Mouse (Mus musculus): ENCODE results near the gene Phf1. TPM values are rescaled to one million over a fixed set of nuclear protein-coding genes. Genes with fewer than 3 reads are reported as not detected.
"Not testable (repeated sequence)": the region's sequence is repeated elsewhere in the genome, so short reads cannot be mapped to it uniquely, and the experiment has no call there.

The Phf1 gene
- polyA plus RNA-seq, 1 experiment from 2014 or later: 5.5 TPM

- not testable (repeated sequence) for ATAC-seq (ENCODE audit: low FRiP score); H3K36me3 ChIP-seq (ENCODE audit: control insufficient read depth, insufficient read depth, low read length); H3K9me3 ChIP-seq (ENCODE audit: control insufficient read depth, low read length); H3K27me3 ChIP-seq (ENCODE audit: control insufficient read depth, insufficient read depth, low read length); H3K27ac ChIP-seq (ENCODE audit: low read depth, low read length); H3K4me2 ChIP-seq (replicated peaks; ENCODE audit: low read depth, low read length); DNase-seq (ENCODE audit: low spot score); H3K4me3 ChIP-seq (ENCODE audit: low read depth, low read length); H3K4me1 ChIP-seq (replicated peaks; ENCODE audit: control insufficient read depth, insufficient read depth, low read length); H3K9ac ChIP-seq (ENCODE audit: low read depth, low read length)
- WGBS: 94% methylated on average over 5 of the region's 6 CpGs
Measured at GRCm38 (mm10) chr17:26922368-26922767, 10.5 kb upstream of the Phf1 start.

GRCm38 (mm10) chr17:26925414-26925813, 7.4 kb upstream of the Phf1 start:
- not testable (repeated sequence) for H3K27ac ChIP-seq (ENCODE audit: low read depth, low read length); ATAC-seq (ENCODE audit: low FRiP score); H3K36me3 ChIP-seq (ENCODE audit: control insufficient read depth, insufficient read depth, low read length); H3K4me3 ChIP-seq (ENCODE audit: low read depth, low read length); H3K9ac ChIP-seq (ENCODE audit: low read depth, low read length); H3K27me3 ChIP-seq (ENCODE audit: control insufficient read depth, insufficient read depth, low read length); DNase-seq (ENCODE audit: low spot score); H3K4me2 ChIP-seq (replicated peaks; ENCODE audit: low read depth, low read length); H3K4me1 ChIP-seq (replicated peaks; ENCODE audit: control insufficient read depth, insufficient read depth, low read length); H3K9me3 ChIP-seq (ENCODE audit: control insufficient read depth, low read length)
- 95% methylated on average over 9 of the region's 9 CpGs for WGBS

DNA sequence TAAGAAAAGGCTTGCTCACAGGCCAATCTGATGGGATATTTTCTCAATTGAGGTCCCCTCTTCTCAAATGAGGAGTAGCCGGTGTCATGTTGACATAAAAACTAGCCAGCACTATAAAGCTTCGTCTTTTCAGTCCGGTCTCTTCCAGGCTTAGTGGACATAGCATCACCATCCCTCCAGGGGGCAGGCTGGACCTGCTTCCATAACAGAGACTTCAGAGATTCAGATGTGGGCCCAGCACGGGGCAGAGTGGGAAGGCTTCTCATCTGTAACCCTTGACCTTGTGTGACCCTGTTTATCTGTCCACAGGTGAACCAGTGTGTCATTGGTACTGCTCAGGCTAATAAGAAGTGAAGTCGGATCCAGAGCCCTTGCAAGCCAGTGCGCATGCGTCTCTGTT, 1.1 kb upstream of the Phf1 start:
- H3K27me3 ChIP-seq (ENCODE audit: control insufficient read depth, insufficient read depth, low read length); ATAC-seq (ENCODE audit: low FRiP score); H3K27ac ChIP-seq (ENCODE audit: low read depth, low read length); H3K9ac ChIP-seq (ENCODE audit: low read depth, low read length); H3K4me3 ChIP-seq (ENCODE audit: low read depth, low read length); H3K9me3 ChIP-seq (ENCODE audit: control insufficient read depth, low read length); H3K36me3 ChIP-seq (ENCODE audit: control insufficient read depth, insufficient read depth, low read length); H3K4me1 ChIP-seq (replicated peaks; ENCODE audit: control insufficient read depth, insufficient read depth, low read length); H3K4me2 ChIP-seq (replicated peaks; ENCODE audit: low read depth, low read length): not testable (repeated sequence)
- WGBS: 65% methylated on average over 7 of the region's 7 CpGs
- DNase-seq (ENCODE audit: low spot score): peak; percentile 54

DNA sequence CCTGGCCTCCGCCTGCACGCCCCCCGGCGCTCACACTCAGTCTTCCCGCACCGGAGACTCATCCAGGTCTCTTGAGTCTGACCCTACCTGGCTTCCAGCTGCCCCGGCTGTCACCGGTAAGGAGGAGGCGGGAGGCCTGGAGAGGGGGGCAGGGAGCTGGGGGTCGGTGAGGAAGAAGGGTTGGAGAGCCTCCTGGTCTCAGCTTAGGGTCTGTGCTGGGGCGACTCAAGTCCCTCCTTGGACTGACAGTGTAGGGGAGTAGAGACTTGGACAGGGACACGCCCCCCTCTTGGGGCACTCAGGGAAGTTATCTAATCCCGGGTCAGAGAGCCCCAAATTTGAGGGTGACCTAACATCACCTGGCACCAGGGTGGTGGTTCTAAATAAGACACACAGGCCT, 567 bp downstream of the Phf1 start:
- Histone ChIP-seq H3K9ac (ENCODE audit: low read depth, low read length) (peak overlapping the region; percentile 66), H3K9me3 (ENCODE audit: control insufficient read depth, low read length) (no peaks in the 10 kb centered on the region), H3K27ac (ENCODE audit: low read depth, low read length) (peak overlapping the region; percentile 40), H3K36me3 (ENCODE audit: control insufficient read depth, insufficient read depth, low read length) (peaks cover 3% of the 10 kb centered on the region; the same call in 1 of the 2 replicates), H3K27me3 (ENCODE audit: control insufficient read depth, insufficient read depth, low read length) (no peaks in the 10 kb centered on the region), H3K4me1 (replicated peaks; ENCODE audit: control insufficient read depth, insufficient read depth, low read length) (0 out of 2 replicates have a peak, but pooled peaks cover 8% of the 10 kb centered on the region), H3K4me2 (replicated peaks; ENCODE audit: low read depth, low read length) (peak overlapping the region; percentile 75), H3K4me3 (ENCODE audit: low read depth, low read length) (peak overlapping the region; percentile 53)
- 11% methylated on average over 13 of the region's 13 CpGs for WGBS
- peak; percentile 38 for ATAC-seq (ENCODE audit: low FRiP score)
- no peak for DNase-seq (ENCODE audit: low spot score)

DNA sequence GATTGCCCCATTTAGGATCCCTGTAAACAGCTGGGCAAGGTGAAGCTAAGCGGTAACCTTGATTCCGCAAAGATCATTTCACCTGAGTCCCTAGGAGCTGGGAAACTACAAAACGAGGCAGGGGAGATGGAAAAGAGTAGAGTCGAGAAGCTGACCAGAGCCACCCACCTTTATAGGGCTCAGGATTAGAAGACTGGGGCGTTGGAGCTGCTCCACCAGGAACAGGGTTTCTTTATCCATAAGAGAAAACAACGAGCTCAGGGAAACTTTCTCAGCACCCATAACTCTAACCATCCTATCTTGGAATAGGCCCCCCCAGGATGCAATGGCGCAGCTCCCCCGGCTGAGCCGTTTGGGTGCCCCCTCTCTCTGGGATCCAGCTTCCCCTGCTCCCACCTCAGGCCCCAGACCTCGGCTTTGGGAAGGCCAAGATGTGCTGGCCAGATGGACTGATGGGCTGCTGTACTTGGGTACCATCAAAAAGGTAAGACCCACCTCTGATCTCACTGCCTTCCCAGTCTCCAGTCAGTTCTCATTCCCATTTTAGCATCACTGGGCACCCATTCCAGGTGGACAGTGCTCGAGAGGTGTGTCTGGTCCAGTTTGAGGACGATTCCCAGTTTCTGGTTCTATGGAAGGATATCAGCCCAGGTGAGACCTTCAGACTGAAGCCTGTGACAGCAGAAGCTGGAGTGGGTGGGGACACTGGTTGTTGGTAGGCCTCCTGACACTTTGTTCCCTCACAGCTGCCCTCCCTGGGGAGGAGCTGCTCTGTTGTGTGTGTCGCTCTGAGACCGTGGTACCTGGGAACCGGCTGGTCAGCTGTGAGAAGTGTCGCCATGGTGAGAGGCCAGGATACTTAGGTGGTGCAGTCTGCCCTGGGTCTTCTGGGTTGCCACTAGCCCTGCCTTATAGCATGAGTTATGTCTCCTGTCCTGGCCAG, 1.3 kb downstream of the Phf1 start:
- Histone ChIP-seq H3K36me3 (ENCODE audit: control insufficient read depth, insufficient read depth, low read length) (peaks cover 3% of the 10 kb centered on the region; the same call in 1 of the 2 replicates), H3K9ac (ENCODE audit: low read depth, low read length) (no peak overlapping the region)

DNA sequence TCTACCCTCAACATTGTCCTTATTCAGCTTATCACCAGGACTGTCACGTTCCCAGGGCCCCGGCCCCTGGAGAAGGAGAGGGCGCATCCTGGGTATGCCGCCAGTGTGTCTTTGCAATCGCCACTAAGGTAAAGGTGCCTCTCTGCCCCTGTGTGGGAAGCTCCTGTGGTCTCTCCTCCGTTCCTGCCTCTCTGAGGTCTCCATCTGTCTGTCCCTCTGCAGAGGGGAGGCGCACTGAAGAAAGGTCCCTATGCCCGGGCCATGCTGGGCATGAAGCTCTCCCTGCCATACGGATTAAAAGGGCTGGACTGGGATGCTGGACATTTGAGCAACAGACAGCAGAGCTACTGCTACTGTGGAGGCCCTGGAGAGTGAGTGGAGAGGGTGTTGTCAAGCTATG, 2.2 kb downstream of the Phf1 start:
- WGBS: 87% methylated on average over 9 of the region's 9 CpGs
- no peak overlapping the region for H3K9ac ChIP-seq (ENCODE audit: low read depth, low read length)
- peaks cover 9% of the 10 kb centered on the region for H3K4me1 ChIP-seq (replicated peaks; ENCODE audit: control insufficient read depth, insufficient read depth, low read length)
- ATAC-seq (ENCODE audit: low FRiP score): no peak
- H3K36me3 ChIP-seq (ENCODE audit: control insufficient read depth, insufficient read depth, low read length): peaks cover 3% of the 10 kb centered on the region; the same call in 1 of the 2 replicates
- no peak overlapping the region for H3K4me2 ChIP-seq (replicated peaks; ENCODE audit: low read depth, low read length)
- H3K27ac ChIP-seq (ENCODE audit: low read depth, low read length): no peak overlapping the region
- H3K9me3 ChIP-seq (ENCODE audit: control insufficient read depth, low read length): no peaks in the 10 kb centered on the region
- no peaks in the 10 kb centered on the region for H3K27me3 ChIP-seq (ENCODE audit: control insufficient read depth, insufficient read depth, low read length)
- no peak overlapping the region for H3K4me3 ChIP-seq (ENCODE audit: low read depth, low read length)
- DNase-seq (ENCODE audit: low spot score): no peak

More for the DNA sequence above, 1.3 kb downstream of the Phf1 start:
- Histone ChIP-seq H3K4me3 (ENCODE audit: low read depth, low read length) (peak overlapping the region; percentile 53; the same call in 1 of the 2 replicates), H3K4me2 (replicated peaks; ENCODE audit: low read depth, low read length) (peak overlapping the region; percentile 75; the same call in 1 of the 2 replicates), H3K9me3 (ENCODE audit: control insufficient read depth, low read length) (no peaks in the 10 kb centered on the region), H3K27me3 (ENCODE audit: control insufficient read depth, insufficient read depth, low read length) (no peaks in the 10 kb centered on the region), H3K4me1 (replicated peaks; ENCODE audit: control insufficient read depth, insufficient read depth, low read length) (0 out of 2 replicates have a peak, but pooled peaks cover 8% of the 10 kb centered on the region), H3K27ac (ENCODE audit: low read depth, low read length) (no peak overlapping the region)
- ATAC-seq (ENCODE audit: low FRiP score) (no peak), DNase-seq (ENCODE audit: low spot score) (no peak)
- WGBS: 83% methylated on average over 16 of the region's 16 CpGs

DNA sequence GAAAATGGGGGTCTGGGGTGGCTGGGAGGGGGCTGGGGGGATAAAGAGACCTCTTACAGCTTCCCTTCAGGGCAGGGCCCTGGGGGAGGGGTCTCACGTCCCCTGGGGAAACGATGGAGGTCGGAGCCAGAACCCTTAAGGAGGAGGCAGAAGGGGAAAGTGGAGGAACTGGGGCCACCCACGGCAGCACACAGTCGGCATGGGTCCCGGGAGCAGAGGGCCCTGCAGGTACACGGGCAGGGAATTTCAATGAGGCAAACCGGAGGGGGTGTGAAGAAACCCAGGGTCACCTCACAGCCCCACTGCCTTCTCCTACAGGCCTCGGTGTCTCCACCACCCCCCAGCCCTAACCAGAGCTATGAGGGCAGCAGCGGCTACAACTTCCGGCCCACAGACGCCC, 3.6 kb downstream of the Phf1 start:
- DNase-seq (ENCODE audit: low spot score): no peak
- peaks cover 3% of the 10 kb centered on the region; the same call in 1 of the 2 replicates for H3K36me3 ChIP-seq (ENCODE audit: control insufficient read depth, insufficient read depth, low read length)
- peaks cover 13% of the 10 kb centered on the region for H3K4me1 ChIP-seq (replicated peaks; ENCODE audit: control insufficient read depth, insufficient read depth, low read length)
- WGBS: 83% methylated on average over 12 of the region's 12 CpGs
- H3K27ac ChIP-seq (ENCODE audit: low read depth, low read length): no peak overlapping the region
- H3K27me3 ChIP-seq (ENCODE audit: control insufficient read depth, insufficient read depth, low read length): no peaks in the 10 kb centered on the region
- H3K9me3 ChIP-seq (ENCODE audit: control insufficient read depth, low read length): no peaks in the 10 kb centered on the region
- no peak overlapping the region for H3K4me2 ChIP-seq (replicated peaks; ENCODE audit: low read depth, low read length)
- no peak overlapping the region for H3K9ac ChIP-seq (ENCODE audit: low read depth, low read length)
- no peak overlapping the region for H3K4me3 ChIP-seq (ENCODE audit: low read depth, low read length)
- no peak for ATAC-seq (ENCODE audit: low FRiP score)

- Histone ChIP-seq H3K9ac (ENCODE audit: low read depth, low read length) (peak overlapping the region; percentile 7; the same call in 1 of the 2 replicates), H3K4me1 (replicated peaks; ENCODE audit: control insufficient read depth, insufficient read depth, low read length) (peaks cover 13% of the 10 kb centered on the region), H3K4me2 (replicated peaks; ENCODE audit: low read depth, low read length) (0 out of 2 replicates have a peak overlapping the region, but pooled peaks have one; percentile 3), H3K9me3 (ENCODE audit: control insufficient read depth, low read length) (no peaks in the 10 kb centered on the region), H3K4me3 (ENCODE audit: low read depth, low read length) (no peak overlapping the region), H3K36me3 (ENCODE audit: control insufficient read depth, insufficient read depth, low read length) (peaks cover 3% of the 10 kb centered on the region; the same call in 1 of the 2 replicates), H3K27ac (ENCODE audit: low read depth, low read length) (no peak overlapping the region), H3K27me3 (ENCODE audit: control insufficient read depth, insufficient read depth, low read length) (no peaks in the 10 kb centered on the region)
- 87% methylated on average over 14 of the region's 15 CpGs for WGBS
- no peak for DNase-seq (ENCODE audit: low spot score)
- no peak for ATAC-seq (ENCODE audit: low FRiP score)
Measured at GRCm38 (mm10) chr17:26936921-26937695, 4.3 kb downstream of the Phf1 start.
